Mouse (Mus musculus): Measurements from ENCODE around the gene Ube2d3. TPM values are rescaled to one million over a fixed set of nuclear protein-coding genes. Genes with fewer than 3 reads are reported as not detected.

The Ube2d3 gene
- 100 to 1,000 TPM; 387 to 403 TPM for polyA plus RNA-seq (2017; shearing (Covaris generic))

DNA sequence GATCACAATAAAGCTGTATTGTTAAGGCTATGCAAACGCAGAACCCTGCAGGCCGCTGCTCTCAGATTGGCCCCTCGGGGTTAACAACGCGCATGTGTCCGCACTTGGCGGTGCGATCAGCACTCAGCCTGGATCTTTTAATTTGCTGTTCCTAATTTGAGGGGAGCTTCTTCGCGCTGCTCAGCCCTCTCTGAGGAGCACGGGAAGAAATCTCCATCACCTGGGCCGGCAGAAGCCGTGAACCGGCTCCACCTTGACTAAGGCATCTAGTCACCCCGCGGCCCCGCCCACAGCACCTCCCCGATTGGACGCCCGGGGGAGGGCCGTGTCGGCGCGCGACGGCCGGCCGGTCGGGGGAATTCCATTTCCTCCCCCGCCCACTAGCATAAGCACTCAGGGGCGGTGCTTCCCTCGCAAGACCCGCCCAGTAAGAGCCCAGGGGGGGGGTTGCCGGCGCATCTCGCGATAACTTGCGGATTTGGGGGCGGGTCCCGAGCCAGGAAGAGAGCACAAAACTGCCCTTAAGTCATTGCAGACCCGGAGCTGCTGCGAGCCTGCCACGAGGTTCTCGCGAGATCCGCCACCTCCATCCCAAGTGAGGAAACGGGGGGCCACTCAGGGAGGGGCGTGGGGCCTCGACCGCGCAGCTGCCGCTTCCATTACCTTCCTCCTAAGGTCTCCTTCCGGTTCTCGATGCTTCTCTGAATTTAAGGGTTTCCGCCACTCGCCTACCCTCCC lies at the start of gene Ube2d3:
Ube2d3 (plus strand) TSS at position 392 of the 738 bp plus-strand sequence.
- peak; percentile 78 for ATAC-seq

DNA sequence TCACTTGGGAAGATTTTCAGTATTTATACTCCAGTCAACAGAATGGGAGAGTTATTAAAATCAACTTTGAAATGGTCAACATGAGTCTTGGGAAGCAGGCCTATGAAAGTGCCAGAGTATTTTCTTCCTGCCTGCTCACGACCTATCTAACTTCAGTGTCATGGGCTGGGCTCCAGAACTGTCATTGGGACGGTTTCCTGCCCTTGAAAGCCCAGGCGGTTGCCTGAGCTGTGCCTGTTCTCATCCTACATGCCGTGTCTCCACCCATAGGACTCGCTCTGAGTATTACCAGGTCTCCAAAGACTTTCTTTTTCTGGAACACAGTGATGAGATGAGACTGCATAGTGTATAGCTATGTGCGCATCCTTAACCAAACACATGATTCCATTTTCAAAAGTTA lies 44.8 kb upstream of the Ube2d3 start:
- ATAC-seq: no peak

DNA sequence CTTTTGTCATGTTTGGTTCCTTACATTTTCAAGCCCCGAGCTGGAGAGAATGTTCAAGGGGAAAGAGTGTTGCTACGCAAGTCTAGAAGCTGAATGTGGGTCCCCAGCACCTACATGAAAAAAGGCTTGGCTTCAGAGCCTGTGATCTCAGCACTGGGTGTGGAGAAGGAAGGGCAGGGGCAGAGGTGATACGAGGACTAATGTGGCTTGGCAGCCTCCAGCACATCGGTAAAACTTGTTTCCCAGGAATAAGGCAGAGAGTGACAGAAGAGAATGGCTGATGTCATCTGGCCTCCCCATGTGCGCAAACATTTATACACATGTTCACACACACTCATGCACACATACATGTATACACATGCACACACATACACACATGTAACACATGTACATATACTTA lies 42.9 kb upstream of the Ube2d3 start:
- no peak for ATAC-seq

GRCm38 (mm10) chr3:135396081-135396480 lies 41.9 kb upstream of the Ube2d3 start:
- no peak for ATAC-seq

- no peak for ATAC-seq
Observed at GRCm38 (mm10) chr3:135397112-135397511, 40.8 kb upstream of the Ube2d3 start.

- ATAC-seq: peak; percentile 100
Observed at GRCm38 (mm10) chr3:135402201-135402658, 35.7 kb upstream of the Ube2d3 start.

DNA sequence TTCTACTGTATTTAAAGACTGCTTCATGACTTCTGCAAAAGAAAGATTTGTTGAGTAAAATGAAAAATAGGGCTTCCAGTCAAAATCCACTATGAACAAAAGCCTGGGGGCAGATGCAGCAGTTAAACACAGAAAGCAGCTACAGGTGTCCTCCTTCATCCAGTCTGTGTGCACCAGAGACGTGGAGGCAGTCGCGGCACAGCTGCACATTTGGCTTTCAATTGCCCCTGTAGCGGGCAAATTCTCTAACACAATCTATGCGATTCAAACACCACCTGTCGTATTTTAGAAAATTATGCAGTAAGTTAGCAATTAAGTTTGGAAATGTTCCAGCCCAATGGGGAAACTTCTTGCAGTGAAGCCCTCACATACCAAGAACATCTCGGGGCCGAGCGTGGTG lies 34.7 kb upstream of the Ube2d3 start:
- ATAC-seq: no peak

GRCm38 (mm10) chr3:135403856-135404255 lies 34.1 kb upstream of the Ube2d3 start:
- no peak for ATAC-seq

- no peak for ATAC-seq
Observed at GRCm38 (mm10) chr3:135404599-135404998, 33.4 kb upstream of the Ube2d3 start.

DNA sequence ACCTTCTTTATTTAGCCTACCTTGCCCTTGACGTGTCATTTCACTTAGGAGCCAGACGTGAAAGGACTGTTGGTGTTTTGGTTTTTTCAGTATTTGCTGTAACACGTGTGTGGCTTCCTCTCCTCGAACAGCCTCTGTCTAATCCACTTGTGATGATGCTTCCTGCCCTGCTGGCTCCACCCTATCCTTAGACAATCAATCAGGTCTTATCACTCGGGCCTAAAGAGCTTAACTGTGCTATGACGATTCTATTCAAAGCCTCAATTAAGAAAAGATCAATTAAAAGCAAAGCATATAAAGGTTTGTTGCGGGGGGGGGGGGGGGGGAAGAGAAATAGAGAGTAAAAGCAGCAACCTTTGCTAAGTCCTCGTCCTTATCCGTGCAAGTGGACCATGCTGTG lies 30.6 kb upstream of the Ube2d3 start:
- no peak for ATAC-seq

DNA sequence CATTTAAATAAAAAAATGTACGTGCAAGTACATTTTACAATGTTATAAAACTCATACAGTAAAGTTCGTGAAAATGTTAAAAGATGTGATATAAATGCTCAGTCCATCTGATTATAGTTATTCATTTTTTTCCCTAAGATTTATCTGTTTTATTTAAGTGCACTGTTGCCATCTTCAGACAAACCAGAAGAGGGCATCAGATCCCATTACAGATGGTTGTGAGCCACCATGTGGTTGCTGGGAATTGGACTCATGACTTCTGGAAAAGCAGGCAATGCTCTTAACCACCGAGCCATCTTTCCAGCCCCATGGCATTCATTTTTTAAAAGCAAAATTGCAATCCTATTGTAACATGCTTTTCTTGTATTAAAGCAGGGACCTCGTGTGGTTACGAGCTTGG lies 28.7 kb upstream of the Ube2d3 start:
- ATAC-seq: no peak

GRCm38 (mm10) chr3:135411056-135411455 lies 26.9 kb upstream of the Ube2d3 start:
- ATAC-seq: no peak

- ATAC-seq: no peak
Observed at GRCm38 (mm10) chr3:135411824-135412223, 26.1 kb upstream of the Ube2d3 start.

- ATAC-seq: no peak
Observed at GRCm38 (mm10) chr3:135417245-135417644, 20.7 kb upstream of the Ube2d3 start.

DNA sequence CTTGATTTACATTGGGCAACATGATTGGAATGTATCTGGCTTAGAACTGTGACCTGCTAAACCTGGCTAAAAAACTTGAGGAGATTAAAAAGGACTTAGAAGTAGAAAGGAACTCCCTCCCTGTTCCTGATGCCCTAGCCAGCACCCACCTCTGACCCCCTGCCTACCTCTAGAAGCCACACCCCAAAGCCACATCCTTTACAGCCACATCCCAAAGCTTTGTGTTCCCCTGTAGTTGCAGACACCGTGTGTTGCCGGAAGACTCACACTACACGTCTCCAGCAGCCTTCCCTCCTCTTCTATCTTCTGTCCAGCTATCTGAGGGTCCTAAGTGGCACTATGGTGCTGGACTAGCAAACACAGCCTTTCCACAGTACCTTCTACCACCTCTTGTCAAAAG lies 20.1 kb upstream of the Ube2d3 start:
- ATAC-seq: peak; percentile 83

DNA sequence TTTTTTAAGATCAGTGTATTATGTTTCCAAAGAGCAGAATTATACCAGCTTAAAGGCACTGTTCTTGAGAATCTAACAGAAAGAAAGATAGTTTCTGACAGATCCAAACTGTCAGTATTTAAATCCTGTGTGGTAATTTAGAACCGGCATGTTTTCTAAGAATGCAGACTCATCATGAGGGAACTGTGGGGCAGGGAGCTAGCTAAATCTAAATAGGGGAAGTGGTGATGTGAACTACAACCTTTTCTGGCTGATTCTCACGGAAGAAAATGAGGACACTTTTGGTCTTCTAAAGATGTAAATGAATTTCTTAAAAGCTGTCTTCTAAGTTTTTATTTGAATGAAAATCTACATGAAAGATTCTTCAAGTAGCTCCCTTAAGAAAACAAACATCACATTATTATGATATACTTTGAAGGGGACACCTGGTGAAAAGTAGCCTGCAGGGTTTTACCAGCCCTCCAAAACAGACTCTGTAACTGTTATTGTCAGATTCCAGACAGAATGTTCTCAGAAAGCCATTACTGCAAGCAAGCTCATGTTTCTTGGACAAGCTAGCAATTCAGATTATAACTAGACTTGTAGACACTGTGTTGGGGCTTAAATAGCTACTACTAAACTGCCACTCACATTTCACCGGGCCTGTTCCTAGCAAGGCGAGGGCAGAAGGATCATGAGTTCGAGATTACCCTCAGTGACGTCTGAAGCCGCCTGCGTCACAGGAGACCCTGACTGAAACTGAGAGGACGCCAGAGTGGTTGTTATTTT lies 17.2 kb upstream of the Ube2d3 start:
- no peak for ATAC-seq

GRCm38 (mm10) chr3:135421310-135421594 lies 16.7 kb upstream of the Ube2d3 start:
- no peak for ATAC-seq

GRCm38 (mm10) chr3:135422232-135422855 lies 15.6 kb upstream of the Ube2d3 start:
- ATAC-seq: no peak

DNA sequence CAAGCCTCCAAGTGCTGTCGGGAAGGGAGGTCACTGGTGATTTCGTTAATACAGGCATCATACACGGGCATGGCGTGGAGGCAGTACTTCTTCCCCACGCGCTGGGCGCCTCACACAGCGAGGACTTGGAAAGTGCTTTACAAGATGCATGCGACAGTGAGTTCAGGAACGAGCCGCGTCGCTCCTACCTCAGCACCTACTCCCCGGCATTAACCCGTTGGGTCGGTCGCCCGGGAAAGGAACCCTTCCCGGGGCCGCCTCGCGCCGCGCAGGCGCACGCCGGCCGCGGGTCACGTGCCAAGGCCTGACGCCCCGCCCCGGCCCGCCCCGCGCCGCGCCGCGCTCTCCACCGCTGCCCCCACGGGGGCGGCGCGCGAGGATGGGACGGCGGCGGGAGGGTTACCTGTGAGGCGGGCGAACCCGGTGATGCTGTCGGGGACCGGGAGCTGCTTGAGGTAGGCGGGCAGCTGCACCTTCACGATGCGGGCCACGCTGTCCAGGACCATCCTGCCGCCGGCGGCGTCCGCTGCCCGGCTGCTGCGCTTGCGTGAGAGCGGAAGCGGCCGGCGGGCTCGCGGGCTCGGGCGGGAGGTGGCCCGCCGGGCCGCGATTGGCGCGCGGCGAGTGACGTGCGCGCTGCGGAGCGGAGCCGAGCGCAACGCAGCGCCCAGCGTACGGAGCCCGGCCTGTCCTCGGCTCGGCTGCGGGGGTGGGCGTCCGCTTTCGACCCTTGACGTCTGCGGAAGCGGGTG lies 14.9 kb upstream of the Ube2d3 start:
- ATAC-seq: peak; percentile 87

- no peak for ATAC-seq
Observed at GRCm38 (mm10) chr3:135423608-135424212, 14.2 kb upstream of the Ube2d3 start, which contains the start of gene Cisd2. TSS of gene Cisd2 (minus strand) at chr3:135423925.

- ATAC-seq: no peak
Observed at GRCm38 (mm10) chr3:135436901-135437616, 890 bp upstream of the Ube2d3 start.

GRCm38 (mm10) chr3:135438531-135438912 lies 573 bp downstream of the Ube2d3 start:
- ATAC-seq: peak; percentile 16
